Mouse (Mus musculus) A20 (cell line): Measurements from ENCODE around the gene Psma6.

ENCODE experiments used
- DNase-seq: peaks from one replicate; pipeline ENCODE4 v3.0.0-alpha.2; 2011; ENCODE audit warnings: low read depth, low spot score

Psma6 gene

GRCm38 (mm10) chr12:55438611-55439137 lies 54.7 kb downstream of the Psma6 start:
- DNase-seq, result peak; percentile 79

DNA sequence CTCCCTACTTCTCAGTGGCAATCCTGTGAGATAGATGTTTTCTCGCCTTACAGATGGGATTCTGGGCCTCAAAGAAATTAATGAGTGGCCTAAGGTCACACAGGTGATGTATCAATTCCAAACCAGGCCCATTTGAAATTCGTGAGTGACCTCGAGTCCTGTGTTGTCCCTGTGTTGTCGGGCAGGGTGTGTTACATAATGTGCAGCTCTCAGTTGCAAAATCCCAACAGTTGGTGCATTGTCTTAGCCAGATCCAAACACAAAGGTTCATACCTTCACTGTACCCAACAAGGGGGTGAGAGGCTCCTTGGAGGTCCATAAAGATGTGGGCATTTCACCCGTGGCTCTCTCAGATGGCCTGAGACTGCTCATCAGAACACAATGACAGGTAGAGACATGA lies 56.4 kb downstream of the Psma6 start:
- no peak for DNase-seq

GRCm38 (mm10) chr12:55442245-55442644 lies 58.2 kb downstream of the Psma6 start:
- no peak for DNase-seq

GRCm38 (mm10) chr12:55442861-55443850 lies 59.1 kb downstream of the Psma6 start:
- peak; percentile 40 for DNase-seq

GRCm38 (mm10) chr12:55444031-55444451 lies 60.0 kb downstream of the Psma6 start:
- no peak for DNase-seq

- no peak for DNase-seq
These were observed 61.6 kb downstream of the Psma6 start for GRCm38 (mm10) chr12:55445583-55445982.

- DNase-seq, result no peak
These were observed 62.3 kb downstream of the Psma6 start for GRCm38 (mm10) chr12:55446366-55446745.

- DNase-seq, result peak; percentile 89
These were observed 62.8 kb downstream of the Psma6 start for GRCm38 (mm10) chr12:55446746-55447395.

GRCm38 (mm10) chr12:55447396-55447760 lies 63.4 kb downstream of the Psma6 start:
- DNase-seq, result no peak

- DNase-seq, result no peak
These were observed 64.4 kb downstream of the Psma6 start for GRCm38 (mm10) chr12:55448457-55448856.

DNA sequence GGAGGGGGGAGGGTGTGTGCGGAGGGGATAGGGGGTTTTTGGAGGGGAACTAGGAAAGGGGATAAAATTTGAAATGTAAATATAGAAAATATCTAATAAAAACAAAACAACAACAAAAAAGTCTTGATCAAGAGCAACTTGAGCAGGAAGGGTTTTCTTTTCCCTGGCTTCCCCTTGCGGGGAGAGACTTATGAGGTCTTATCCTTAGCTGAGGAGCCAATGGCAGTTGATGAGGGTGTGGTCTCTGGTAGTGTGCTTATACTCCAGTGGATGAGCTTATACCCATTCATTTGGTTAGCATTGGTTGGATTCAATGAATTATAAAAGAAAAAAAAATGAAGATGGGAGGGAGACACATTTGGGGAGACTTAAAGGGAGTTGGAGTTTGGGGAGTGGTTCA lies 65.0 kb downstream of the Psma6 start:
- no peak for DNase-seq

DNA sequence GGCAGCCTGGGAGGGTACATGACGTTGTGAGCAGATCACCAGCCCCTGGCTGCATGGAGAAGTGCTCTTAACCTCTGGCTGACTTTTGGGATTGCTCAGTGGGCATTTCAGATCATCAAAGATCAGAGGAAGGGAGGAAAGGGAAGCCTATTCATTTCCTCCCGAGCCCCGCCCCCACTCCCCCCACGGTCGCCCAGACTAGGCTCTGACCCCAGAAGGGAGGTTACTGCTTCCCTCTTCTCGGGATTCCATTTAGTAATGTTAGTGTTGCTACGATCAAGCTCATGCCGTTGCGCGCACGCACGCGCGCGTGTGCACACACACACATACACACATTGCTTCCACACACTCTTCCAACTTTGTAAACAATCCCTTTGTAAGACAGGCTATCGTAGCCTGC lies 66.4 kb downstream of the Psma6 start:
- no peak for DNase-seq

DNA sequence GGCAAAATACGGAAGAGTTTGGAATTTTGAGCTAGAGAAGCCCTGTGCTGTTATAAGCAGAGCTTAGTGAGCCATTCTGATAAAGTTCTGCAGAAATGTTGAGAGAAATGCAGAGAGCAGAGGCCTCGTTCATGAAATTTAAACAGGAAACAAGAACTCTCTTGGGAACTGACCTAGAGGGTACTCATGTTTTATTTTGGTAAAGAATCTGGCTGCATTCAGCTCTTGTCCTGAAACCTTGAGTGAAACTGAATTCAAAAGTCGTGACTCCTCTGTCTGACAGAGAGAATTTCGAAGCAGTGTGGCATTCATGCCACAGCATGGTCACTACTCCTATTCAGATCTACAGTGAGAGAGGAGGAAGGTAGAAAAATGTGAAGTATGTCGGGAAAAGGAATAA lies 68.8 kb downstream of the Psma6 start:
- no peak for DNase-seq

GRCm38 (mm10) chr12:55453924-55454323 lies 69.9 kb downstream of the Psma6 start:
- DNase-seq, result no peak

DNA sequence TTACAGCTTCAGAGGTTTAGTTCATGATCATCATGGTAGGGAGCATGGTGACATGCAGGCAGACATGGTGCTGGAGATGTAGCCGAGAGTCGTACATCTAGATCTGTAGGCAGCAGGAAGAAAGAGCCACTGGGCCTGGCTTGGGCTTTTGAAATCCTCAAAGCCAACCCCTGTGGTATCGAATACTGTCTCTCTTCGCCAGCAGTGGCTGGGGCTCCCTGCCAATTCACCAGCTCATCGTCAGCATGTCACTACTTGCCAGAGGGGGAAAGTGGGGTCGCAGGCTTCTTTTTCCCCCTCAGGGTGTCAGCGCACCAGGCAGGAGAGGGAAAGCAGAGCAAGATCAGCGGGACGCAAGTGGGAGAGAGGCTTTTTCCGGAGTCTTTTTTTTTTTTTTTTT lies 71.2 kb downstream of the Psma6 start:
- DNase-seq, result no peak

DNA sequence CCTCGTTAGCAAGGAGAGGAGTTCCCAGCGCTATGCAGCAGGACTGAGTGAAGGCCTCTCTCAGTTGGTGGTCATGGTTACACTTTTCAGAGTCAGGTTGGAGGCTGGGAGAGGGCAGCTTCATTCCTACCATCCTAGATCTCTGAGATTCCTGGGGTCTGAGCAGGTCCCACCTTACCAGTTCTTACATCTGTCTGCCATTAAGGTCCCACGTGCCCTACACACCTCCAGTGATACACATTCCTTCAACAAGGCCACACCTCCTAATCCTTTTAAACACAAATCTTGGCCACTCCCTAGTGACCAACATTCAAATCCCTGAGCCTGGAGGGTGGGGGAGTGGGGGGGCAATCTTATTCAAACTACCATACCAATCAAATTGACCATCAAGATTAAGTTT lies 72.1 kb downstream of the Psma6 start:
- no peak for DNase-seq

DNA sequence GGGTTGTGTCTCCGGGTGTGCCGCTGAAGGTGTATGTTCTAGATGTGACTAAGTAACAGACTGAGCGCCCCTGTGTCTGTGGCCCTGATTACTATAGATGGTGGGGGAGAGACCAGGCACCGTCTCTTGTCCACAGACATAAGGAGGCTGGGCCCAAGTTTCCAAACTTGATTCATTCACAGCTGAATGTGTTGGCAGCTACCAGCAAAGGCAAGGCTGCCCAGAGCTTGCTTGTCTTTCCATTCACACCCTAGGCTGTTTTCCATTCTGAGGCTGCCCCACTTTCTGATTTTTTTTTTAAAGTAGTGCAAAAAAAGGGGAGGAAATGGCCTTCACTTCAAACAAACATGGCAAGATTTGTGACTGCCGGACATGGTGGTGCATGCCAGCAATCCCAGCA lies 72.9 kb downstream of the Psma6 start:
- no peak for DNase-seq

- DNase-seq, result no peak
These were observed 75.7 kb downstream of the Psma6 start for GRCm38 (mm10) chr12:55459739-55460138.

GRCm38 (mm10) chr12:55460900-55461299 lies 76.9 kb downstream of the Psma6 start:
- no peak for DNase-seq

GRCm38 (mm10) chr12:55461767-55462166 lies 77.7 kb downstream of the Psma6 start:
- DNase-seq, result no peak

- DNase-seq, result no peak
These were observed 78.4 kb downstream of the Psma6 start for GRCm38 (mm10) chr12:55462456-55462855.

- no peak for DNase-seq
These were observed 79.1 kb downstream of the Psma6 start for GRCm38 (mm10) chr12:55463087-55463486.
